Comparison of ENCODE assay signal across 11 mouse cellular contexts in the genomic region with DNA sequence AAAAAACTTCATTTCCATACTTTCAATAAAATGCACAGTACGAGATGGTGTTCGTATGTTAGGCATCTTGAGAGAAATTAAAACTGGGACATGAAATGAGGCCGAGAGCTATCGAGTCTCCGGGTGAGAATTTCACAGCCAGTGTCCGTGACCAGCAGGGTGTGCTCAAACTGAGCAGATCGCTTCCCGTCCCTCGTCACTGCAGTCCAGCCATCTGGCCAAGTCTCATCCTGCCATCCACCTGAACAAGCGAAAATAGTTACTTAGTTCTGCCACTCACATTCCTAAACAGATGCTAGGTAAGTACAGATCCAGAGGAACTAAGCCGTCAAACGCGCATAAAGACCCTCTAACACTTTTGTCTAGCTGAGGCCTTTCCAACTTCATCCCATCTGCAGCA. TPM values are rescaled to one million over a fixed set of nuclear protein-coding genes. Genes with fewer than 3 reads are reported as not detected.
DNase-seq lines count a peak whose midpoint lies in the region; ATAC-seq and TF ChIP-seq lines count a peak whose summit lies in the region.
"Had no signal": no experiment of that assay in that cellular context is flagged by ENCODE, and none has a peak within 500 bp of the region (broad histone marks: within the 10 kb centered on the region; RNA-seq: fewer than 3 reads in every experiment).

No protein-coding gene starts in this region.

- TF ChIP-seq CTCF in lung, postnatal 0 days (IDR thresholded peaks at IDR 0.05): peak; percentile 49

- no peak overlapping the region for H3K4me3 ChIP-seq in lung, postnatal 0 days (ENCODE audit: low read depth, low read length)
- H3K4me3 ChIP-seq: hindbrain, embryonic 15.5 days; megakaryocyte, embryonic 14.5 days had no signal

- peaks cover 28% of the 10 kb centered on the region; the same call in 1 of the 2 replicates for H3K36me3 ChIP-seq in lung, postnatal 0 days (ENCODE audit: insufficient read depth, low read length)

- peak; percentile 71 for DNase-seq in heart, adult 11 months
- DNase-seq in heart, adult 9 months (ENCODE audit: low spot score in 2 of 2): no peak
- DNase-seq in lung, postnatal 0 days (ENCODE audit: low spot score): no peak
- DNase-seq in lung, postnatal 36 days: no peak
- peak; percentile 41 for DNase-seq in embryo, embryonic 11 days
- DNase-seq in telencephalon, adult 2 months (ENCODE audit: low read depth, low spot score): peak; percentile 27
- DNase-seq in layer of hippocampus, adult 11-12 months (ENCODE audit: low spot score): no peak

- no peak overlapping the region for H3K9ac ChIP-seq in lung, postnatal 0 days (replicated peaks; ENCODE audit: low read depth)
- H3K9ac ChIP-seq: hindbrain, embryonic 15.5 days had no signal

- TF ChIP-seq EP300 in lung, postnatal 0 days (IDR thresholded peaks at IDR 0.05): no peak

- H3K27ac ChIP-seq in lung, postnatal 0 days (ENCODE audit: low read length): no peak overlapping the region
- H3K27ac ChIP-seq: hindbrain, embryonic 15.5 days had no signal

- 83% methylated on average over 13 of the region's 13 CpGs for WGBS in lung, postnatal 0 days

- no peaks in the 10 kb centered on the region for H3K4me1 ChIP-seq in lung, postnatal 0 days (ENCODE audit: insufficient read depth, low read depth, low read length)
- H3K4me1 ChIP-seq: hindbrain, embryonic 15.5 days had no signal

- ATAC-seq in lung, postnatal 0 days: no peak
- no peak for ATAC-seq in activated CD4-positive, CD25-positive, alpha-beta regulatory T cell, adult 4 months

- no peaks in the 10 kb centered on the region for H3K27me3 ChIP-seq in lung, postnatal 0 days (replicated peaks; ENCODE audit: insufficient read depth, low read length)
- H3K27me3 ChIP-seq: hindbrain, embryonic 15.5 days; megakaryocyte, embryonic 14.5 days had no signal

- H3K4me2 ChIP-seq in lung, postnatal 0 days (replicated peaks; ENCODE audit: low read depth, low read length): no peak overlapping the region
- H3K4me2 ChIP-seq: hindbrain, embryonic 15.5 days had no signal

- H3K9me3 ChIP-seq in lung, postnatal 0 days (ENCODE audit: low read length): no peaks in the 10 kb centered on the region
- H3K9me3 ChIP-seq: hindbrain, embryonic 15.5 days; megakaryocyte, embryonic 14.5 days had no signal

RNA-seq across cellular contexts. Expression of a gene that starts 17.4 kb away (rescaled TPM):
- 116 and 125 TPM in 2 replicates for polyA plus RNA-seq in lung, postnatal 0 days (2015; fragmentation: Nextera tagmentation; extraction: Ambion mirVana)
- polyA plus RNA-seq in activated CD4-positive, CD25-positive, alpha-beta regulatory T cell, adult 4 months (2017; shearing (Covaris generic)): 100 to 1,000 TPM; 117 to 122 TPM

RNA-seq across cellular contexts. Expression of a gene that starts 29.1 kb away (rescaled TPM):
- 23.9 and 25.2 TPM in 2 replicates for polyA plus RNA-seq in lung, postnatal 0 days (2015; fragmentation: Nextera tagmentation; extraction: Ambion mirVana)
- 10 to 100 TPM; 32.0 to 33.3 TPM for polyA plus RNA-seq in activated CD4-positive, CD25-positive, alpha-beta regulatory T cell, adult 4 months (2017; shearing (Covaris generic))

RNA-seq across cellular contexts. Expression of a gene that starts 45.0 kb away (rescaled TPM):
- not detected in 2 replicates for polyA plus RNA-seq in lung, postnatal 0 days (2015; fragmentation: Nextera tagmentation; extraction: Ambion mirVana)
- polyA plus RNA-seq in activated CD4-positive, CD25-positive, alpha-beta regulatory T cell, adult 4 months (2017; shearing (Covaris generic)): under 1 TPM; 0.25 to 0.38 TPM
- polyA plus RNA-seq: hindbrain, embryonic 15.5 days; stomach, embryonic 16.5 days had no signal

Comparison
In these comparisons a context has a peak if more than half of its experiments do, and no peak if none do; other contexts are left out.
1. DNase-seq: peak in heart, adult 11 months (single experiment), embryo, embryonic 11 days (single experiment) and telencephalon, adult 2 months (single experiment); none in heart, adult 9 months (0 of 2), lung, postnatal 0 days (single experiment), lung, postnatal 36 days (single experiment) and layer of hippocampus, adult 11-12 months (single experiment).